Mouse (Mus musculus) cerebellum, postnatal 4 days (tissue): Measurements from ENCODE around the gene Tmppe.

ENCODE experiments used
- DNase-seq, 2 experiments: peaks; one replicate each; pipeline ENCODE4 v3.0.0; 2022; ENCODE audit warnings: low spot score in 2 of 2, mixed read lengths in 1 of 2

The Tmppe gene

DNA sequence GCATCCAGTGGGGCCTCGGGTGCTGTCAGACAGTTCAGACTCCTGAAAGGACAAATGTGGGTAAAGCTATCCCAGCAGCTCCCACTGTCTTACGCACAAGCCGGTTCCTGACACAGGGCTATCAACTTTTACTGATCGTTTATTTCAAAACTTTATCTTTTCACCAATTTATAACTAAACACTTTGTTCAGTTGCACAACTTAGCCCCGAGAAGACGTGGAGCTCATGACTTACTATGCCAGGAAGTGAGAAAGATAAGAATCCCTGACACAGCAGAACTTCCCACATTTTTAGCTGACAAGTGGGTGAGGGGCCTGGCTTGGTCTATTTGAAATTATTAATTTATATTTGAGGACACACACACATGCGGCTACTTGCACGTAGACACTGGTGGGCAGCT lies 6.2 kb upstream of the Tmppe start:
- no peak for DNase-seq

DNA sequence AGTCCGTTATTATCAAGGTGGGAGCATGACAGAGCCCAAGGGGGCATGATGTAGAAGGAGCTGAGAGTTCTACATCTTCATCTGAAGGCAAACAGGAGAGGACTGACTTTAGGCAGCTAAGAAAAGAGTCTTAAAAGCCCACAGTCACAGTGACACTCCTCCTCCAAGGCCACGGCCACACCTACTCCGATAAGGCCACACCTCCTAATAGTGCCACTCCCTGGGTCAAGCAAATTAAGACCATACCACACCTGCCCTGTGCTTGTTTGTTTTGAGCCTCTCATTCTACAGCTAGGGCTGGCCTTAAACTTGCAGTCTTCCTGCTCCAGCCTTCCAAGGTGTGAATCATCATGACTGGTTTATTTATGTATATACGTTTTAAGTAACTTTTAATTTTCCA lies 5.6 kb upstream of the Tmppe start:
- no peak for DNase-seq

DNA sequence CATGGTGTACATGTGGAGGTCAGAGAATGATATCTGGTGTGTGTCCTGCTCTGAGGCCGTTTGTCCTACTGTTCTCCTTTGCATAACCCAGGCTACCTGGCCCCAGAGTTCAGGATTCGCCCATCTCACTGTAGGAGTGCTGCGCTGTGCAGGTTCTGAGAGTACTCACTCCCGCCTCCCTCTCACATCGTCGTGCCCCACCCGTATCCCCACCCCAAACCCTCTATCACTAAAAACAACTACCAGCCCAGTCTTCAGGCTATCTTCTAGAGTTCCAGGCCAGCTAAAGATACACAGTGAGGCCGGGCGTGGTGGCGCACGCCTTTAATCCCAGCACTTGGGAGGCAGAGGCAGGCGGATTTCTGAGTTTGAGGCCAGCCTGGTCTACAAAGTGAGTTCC lies 1.2 kb upstream of the Tmppe start:
- DNase-seq, result no peak

DNA sequence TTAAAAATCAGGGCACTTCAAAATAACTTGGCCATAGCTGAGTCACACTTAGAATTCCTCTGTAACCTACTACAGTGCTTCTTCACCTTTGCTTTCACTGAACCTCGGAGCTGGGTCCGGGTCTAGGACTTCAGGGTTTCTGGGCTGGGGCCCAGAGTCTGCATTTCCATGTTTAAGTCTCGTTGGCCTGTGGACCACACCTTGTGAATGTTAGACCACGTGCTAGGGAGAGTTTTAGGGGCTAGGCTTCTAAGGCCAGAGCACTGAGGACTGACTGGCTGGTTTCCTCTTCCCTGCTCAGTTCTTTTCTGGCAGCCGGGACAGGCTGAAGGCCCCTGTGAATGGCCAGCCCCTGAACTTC lies 337 bp upstream of the Tmppe start:
- DNase-seq, result no peak

DNA sequence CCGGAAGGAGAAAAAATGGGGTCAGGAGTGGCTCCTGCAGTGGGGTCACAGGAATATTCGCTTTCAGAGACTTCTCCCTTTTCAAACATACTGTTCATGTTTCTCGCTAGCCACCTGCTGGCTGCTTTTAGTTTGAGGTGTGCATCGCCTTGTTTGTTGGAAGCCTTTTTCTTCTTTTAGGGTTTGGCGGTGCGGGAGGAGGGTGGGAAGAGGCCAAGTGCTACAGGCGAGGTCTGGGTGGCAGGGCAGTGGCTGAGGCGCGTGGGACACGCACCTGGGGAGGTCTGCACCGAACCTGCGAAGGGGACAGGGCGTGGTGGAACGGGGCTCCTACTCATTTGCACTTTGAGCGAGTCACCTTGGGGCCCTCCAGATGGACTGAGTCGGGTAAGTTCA lies 778 bp downstream of the Tmppe start:
- DNase-seq, result no peak

GRCm38 (mm10) chr9:114407676-114408075 lies 6.8 kb downstream of the Tmppe start:
- peak in 1 of 2 experiments; percentile 25 for DNase-seq

DNA sequence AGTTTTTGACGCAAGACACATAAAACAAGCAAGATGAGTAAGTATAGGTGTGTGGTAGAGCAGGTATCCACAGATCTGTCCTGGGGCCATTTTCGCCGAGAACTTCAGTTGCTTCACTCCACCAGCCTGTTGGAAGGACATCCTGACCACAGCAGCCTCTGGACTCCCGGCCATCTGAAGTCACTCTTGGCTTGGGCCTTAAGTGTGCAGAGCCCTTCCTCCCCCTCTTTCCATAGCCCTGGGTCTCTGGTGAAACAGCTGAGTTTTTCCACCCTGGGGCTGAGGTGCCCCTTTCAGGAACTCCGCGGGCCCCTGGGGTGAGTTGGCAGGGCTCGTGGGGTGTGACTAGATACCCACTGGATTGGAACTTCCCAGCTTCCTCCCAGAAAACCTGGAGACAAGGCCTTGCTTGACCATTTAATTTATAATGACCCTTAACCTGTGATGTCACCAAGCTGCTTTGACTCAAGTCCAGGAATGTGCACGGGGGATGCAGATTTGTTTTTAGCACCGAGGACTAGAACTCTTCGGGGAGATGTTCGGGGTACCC lies 9.5 kb downstream of the Tmppe start:
- no peak for DNase-seq

GRCm38 (mm10) chr9:114411295-114411694 lies 10.4 kb downstream of the Tmppe start:
- no peak for DNase-seq

GRCm38 (mm10) chr9:114412406-114412805 lies 11.5 kb downstream of the Tmppe start:
- no peak for DNase-seq

GRCm38 (mm10) chr9:114413866-114414265 lies 13.0 kb downstream of the Tmppe start:
- DNase-seq, result no peak

DNA sequence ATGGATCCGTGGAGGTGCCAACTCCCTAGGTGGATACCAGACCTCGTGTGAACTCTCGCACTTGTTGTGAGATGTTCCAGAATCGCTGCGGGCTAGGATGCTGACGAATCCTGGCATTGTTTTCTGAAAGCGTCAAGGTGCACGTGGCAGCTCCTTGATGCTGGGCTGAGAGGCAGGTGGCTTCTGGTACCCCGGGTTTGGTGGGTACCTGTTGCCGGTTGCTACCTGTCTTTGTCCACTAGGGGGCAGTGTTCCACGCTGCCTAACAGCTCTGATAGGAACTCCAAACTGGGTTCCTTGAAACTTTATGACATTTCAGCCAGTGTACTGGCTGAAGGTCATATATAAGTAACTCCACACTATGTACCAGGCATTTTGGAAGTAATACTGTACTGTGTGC lies 14.8 kb downstream of the Tmppe start:
- DNase-seq, result peak in 1 of 2 experiments; percentile 44

DNA sequence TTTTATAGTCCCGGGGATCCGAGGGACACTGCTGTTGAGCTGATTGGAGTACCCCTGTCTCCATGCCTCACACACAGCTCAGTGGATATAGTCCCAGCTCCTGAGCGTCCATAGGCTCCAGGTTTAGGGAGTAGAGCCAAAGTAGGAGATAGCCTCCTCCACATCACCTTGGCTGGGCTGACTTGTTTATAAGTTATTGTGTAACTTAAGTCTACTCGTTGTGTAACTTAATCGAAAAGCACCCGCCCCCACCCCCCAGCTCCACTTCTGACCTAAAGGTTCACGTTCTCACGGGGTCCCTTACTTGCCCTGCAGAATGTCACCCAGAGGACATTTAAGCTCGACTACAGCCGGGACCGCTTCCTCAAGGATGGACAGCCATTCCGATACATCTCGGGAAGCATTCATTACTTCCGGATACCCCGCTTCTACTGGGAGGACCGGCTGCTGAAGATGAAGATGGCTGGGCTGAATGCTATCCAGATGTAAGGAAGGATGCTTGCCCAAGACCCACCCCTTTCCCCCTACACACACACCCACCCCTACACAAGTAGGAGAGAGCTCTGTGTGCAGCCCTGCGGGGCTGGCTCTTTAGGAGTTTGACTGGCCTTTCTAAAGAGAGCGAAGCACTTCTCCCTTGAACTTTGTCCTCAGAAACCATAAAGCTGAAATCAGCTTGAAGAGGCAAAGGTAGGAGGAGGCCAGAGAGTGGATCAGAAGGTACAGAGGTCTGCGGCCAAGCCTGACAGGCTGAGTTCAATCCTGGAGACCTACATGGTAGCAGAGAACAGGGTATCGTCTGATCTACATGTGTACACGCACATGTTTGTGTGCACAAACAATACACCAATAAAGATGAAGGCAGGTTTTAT lies 16.0 kb downstream of the Tmppe start:
- no peak for DNase-seq

GRCm38 (mm10) chr9:114418187-114418586 lies 17.3 kb downstream of the Tmppe start:
- peak in 1 of 2 experiments; percentile 29 for DNase-seq

GRCm38 (mm10) chr9:114420443-114420842 lies 19.5 kb downstream of the Tmppe start:
- no peak for DNase-seq

DNA sequence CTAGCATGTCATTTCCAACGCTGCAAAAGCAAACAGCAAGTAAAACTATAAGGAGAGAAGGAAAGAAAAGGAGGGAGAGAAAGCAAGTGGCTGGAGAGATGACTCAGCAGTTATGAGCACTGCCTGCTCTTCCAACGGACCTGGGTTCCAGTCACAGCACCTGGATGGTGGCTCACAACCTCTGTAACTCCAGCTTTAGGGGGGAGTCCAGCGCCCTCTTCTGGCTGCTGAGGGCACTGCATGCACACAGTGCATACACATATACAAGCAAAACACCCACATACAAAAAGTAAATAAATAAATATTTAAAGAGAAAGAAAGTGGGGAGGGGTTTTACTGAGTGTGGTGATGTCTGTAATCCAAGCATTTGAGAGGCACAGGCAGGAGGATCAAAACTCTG lies 20.1 kb downstream of the Tmppe start:
- DNase-seq, result no peak

DNA sequence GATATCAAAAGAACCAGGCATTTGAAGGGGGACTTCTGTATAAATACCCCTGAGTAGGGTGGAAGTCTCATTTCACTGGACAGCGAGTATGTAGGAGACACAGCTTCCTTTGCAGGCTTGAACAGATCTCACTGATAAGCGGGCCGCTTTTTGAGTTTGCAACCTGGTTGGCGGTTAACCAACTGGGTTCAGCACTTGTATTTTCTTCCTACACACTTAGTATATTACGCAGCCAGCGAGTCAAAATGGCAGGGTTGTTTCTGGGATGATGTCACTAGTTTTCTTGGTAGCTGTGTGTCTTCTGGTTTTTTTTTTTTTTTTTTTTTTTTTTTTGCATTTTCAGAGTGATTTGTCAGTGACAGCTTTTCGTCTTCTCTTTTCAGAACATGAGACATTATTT lies 20.9 kb downstream of the Tmppe start:
- no peak for DNase-seq

DNA sequence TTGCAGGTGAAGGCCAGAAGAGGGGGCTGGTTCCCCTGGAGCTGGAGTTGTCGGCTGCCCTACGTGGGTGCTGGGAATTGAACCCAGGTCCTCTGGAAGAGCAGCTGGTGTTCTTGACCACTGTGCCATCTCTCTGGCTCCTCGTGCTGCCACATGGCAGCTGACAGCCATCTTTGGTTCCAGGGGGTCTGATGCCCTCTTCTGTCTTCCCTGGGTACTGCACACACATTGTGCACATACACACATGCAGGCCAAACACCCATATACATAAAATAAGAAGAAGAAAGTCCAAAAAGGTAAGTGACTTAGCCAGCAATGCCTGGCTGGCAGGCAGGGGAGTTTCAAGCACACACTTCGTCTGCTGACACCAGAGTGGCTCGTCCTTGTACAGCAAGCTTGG lies 24.7 kb downstream of the Tmppe start:
- no peak for DNase-seq

DNA sequence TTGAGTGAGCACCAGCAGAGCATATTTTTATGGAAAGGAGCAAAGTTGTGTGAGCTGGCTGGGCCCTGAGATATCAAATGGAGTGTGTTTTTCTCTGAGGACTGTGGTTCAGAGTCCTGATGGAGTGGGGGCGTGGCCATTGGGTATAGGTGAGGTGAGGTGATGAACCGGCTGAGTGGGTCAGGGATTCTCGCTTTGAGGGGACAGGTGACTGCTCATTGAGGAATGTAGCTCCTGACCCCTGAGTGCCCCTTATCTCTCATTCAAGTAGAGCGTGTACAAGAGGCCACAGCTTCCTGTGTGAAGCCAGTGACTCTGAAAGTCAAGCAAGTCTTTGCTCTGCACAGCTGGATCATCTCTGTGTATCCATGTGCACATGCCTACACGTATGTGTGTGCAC lies 25.3 kb downstream of the Tmppe start:
- no peak for DNase-seq

GRCm38 (mm10) chr9:114427425-114427824 lies 26.5 kb downstream of the Tmppe start:
- no peak for DNase-seq

DNA sequence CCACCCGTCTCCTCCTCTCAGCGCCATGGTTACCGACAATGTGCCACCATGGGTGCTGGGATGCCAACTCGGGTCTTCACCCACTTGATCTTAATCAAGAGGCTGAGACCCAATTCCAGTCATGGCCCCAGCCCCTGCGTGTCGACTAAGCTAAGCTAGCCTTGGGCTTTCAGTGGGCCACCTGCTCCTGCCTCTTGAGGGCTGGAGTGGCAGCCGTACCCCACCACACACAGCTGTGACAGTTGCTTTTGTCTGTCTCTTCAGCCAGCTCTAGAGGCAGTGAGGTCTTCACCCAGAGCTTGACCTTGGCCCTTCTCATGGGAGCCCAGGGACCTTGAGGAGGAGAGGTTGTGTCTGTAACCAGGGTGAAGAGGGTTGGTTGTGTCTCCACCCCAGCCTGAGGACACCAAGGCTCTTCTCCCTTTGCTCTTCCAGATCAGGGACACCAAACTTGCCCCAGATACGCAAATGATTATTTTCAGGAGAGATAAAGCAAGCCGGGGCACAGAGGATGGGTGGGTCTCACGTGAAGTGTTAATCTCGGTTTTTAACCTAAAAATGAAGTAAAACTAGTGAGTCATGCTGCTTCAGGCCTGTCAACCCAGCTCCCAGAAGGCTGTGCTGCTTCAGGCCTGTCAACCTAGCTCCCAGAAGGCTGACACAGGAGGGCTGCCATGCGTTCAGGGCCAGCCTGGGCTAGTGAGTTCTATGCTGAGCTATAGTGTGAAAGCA lies 27.4 kb downstream of the Tmppe start:
- no peak for DNase-seq

DNA sequence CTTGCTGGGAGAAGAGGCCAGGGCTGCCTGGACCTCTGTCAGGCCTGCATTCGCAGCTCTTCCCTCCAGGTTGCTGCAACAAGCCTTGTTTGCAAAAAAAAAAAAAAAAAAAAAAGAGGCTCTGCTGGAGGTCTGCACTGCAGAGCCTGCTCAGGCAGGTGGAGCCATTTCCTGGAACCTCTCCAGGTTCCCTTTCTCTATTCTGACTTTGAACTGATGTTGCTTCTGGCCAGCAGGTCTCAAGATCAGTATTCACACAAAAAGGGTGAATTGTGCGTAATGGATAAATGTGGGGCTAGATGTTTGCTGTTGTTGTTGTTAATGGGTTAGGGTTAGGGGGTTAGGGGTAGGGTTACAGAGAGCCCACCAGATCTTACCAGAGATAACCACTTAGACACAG lies 34.8 kb downstream of the Tmppe start:
- no peak for DNase-seq

- no peak for DNase-seq
Measured at GRCm38 (mm10) chr9:114440548-114440947, 39.6 kb downstream of the Tmppe start.

- DNase-seq, result no peak
Measured at GRCm38 (mm10) chr9:114442225-114442624, 41.3 kb downstream of the Tmppe start.
